Mouse (Mus musculus) stomach, postnatal 0 days (tissue): ENCODE data around the gene Lmbrd1. TPM values are rescaled to one million over a fixed set of nuclear protein-coding genes. Genes with fewer than 3 reads are reported as not detected.
A peak's percentile ranks its signal among the peaks of the same experiment; 100 is the strongest.

Source experiments
- ATAC-seq: fragments of 200-750 bp; cut with Nextera tagmentation; 2 replicates; pipeline ENCODE4 v1.8.0; 2017; ENCODE audit not compliant: low FRiP score, low TSS enrichment
- DNase-seq: peaks from one replicate; pipeline ENCODE4 v3.0.0-alpha.2; 2016; ENCODE audit warnings: low spot score
- H3K27ac ChIP-seq: fragments of 300-500 bp; sonication (generic); replicated peaks from 2 replicates; pipeline ENCODE4 v1.5.1; 2014; ENCODE audit warnings: mild to moderate bottlenecking, control low read depth
- H3K27me3 ChIP-seq: fragments of 300-500 bp; sonication (generic); 2 replicates; pipeline ENCODE4 v1.6.1; 2014; ENCODE audit warnings: low read length; ENCODE audit not compliant: control insufficient read depth, insufficient read depth
- H3K36me3 ChIP-seq: fragments of 300-500 bp; sonication (generic); 2 replicates; pipeline ENCODE4 v1.6.1; 2014; ENCODE audit warnings: low read length, mixed read lengths; ENCODE audit not compliant: control insufficient read depth, insufficient read depth
- H3K4me1 ChIP-seq: fragments of 300-500 bp; sonication (generic); replicated peaks from 2 replicates; pipeline ENCODE4 v1.6.1; 2014; ENCODE audit warnings: antibody characterized with exemption; ENCODE audit not compliant: control insufficient read depth, insufficient read depth
- H3K4me2 ChIP-seq: fragments of 300-500 bp; sonication (generic); replicated peaks from 2 replicates; pipeline ENCODE4 v1.6.1; 2014; ENCODE audit warnings: low read depth, mild to moderate bottlenecking, control low read depth, moderate library complexity
- H3K4me3 ChIP-seq: fragments of 300-500 bp; sonication (generic); 2 replicates; pipeline ENCODE4 v1.5.1; 2014; ENCODE audit warnings: low read depth, low read length, control low read depth
- H3K9ac ChIP-seq: fragments of 300-500 bp; sonication (generic); 2 replicates; pipeline ENCODE4 v1.6.1; 2014; ENCODE audit warnings: mild to moderate bottlenecking, low read length, control low read depth, mixed read lengths
- H3K9me3 ChIP-seq: fragments of 300-500 bp; sonication (generic); 2 replicates; pipeline ENCODE4 v1.6.1; 2016; ENCODE audit warnings: low read length; ENCODE audit not compliant: control insufficient read depth
- CTCF ChIP-seq: IDR thresholded peaks from 2 replicates; pipeline ENCODE4 v1.5.1; 2016; ENCODE audit warnings: antibody characterized with exemption, low read depth, mild to moderate bottlenecking, moderate library complexity
- EP300 ChIP-seq: optimal IDR thresholded peaks from 2 replicates; pipeline ENCODE3; 2016; ENCODE audit warnings: antibody characterized with exemption
- WGBS: fragments of 180-500 bp; shearing (Covaris S2); extraction: QIAGEN DNeasy Blood & Tissue Kit; methylation state at CpG from one replicate; pipeline ENCODE4 v1.1.7; 2014; 5-methylcytosine and 5-hydroxymethylcytosine counted together
- polyA plus RNA-seq: library from polyadenylated mRNA; unstranded; fragments of >200 nt; fragmentation: Nextera tagmentation; extraction: Ambion mirVana; gene quantifications from 2 replicates; pipeline ENCODE4 v1.2.1, GENCODE M21; 2015

Lmbrd1 gene
- polyA plus RNA-seq, 1 experiment from 2014 or later: 35.2 TPM

GRCm38 (mm10) chr1:24683947-24684346 is 5.5 kb downstream of the Lmbrd1 start:
- DNase-seq: peak; percentile 33
- WGBS: 75% methylated on average over 1 of the region's 1 CpGs
- no peaks in the 10 kb centered on the region for H3K9me3 ChIP-seq

GRCm38 (mm10) chr1:24685606-24686005 is 7.2 kb downstream of the Lmbrd1 start:
- Histone ChIP-seq H3K27me3 (no peaks in the 10 kb centered on the region), H3K9me3 (no peaks in the 10 kb centered on the region), H3K4me1 (no peaks in the 10 kb centered on the region), H3K4me2 (no peak overlapping the region), H3K9ac (no peak overlapping the region), H3K27ac (no peak overlapping the region), H3K4me3 (no peak overlapping the region), H3K36me3 (no peaks in the 10 kb centered on the region)
- no peak for TF ChIP-seq CTCF
- no peak for TF ChIP-seq EP300
- ATAC-seq (no peak), DNase-seq (no peak)
- 91% methylated on average over 7 of the region's 7 CpGs for WGBS

More at GRCm38 (mm10) chr1:24683947-24684346, 5.5 kb downstream of the Lmbrd1 start:
- Histone ChIP-seq H3K36me3 (no peaks in the 10 kb centered on the region), H3K4me3 (no peak overlapping the region), H3K4me1 (no peaks in the 10 kb centered on the region), H3K9ac (no peak overlapping the region), H3K27ac (no peak overlapping the region), H3K4me2 (no peak overlapping the region), H3K27me3 (no peaks in the 10 kb centered on the region)
- peak; percentile 96 for ATAC-seq
- no peak for TF ChIP-seq CTCF
- TF ChIP-seq EP300: no peak

GRCm38 (mm10) chr1:24686235-24687021 is 8.0 kb downstream of the Lmbrd1 start:
- 88% methylated on average over 4 of the region's 4 CpGs for whole genome bisulfite sequencing
- no peak overlapping the region for H3K4me2 ChIP-seq
- no peak overlapping the region for H3K27ac ChIP-seq
- no peaks in the 10 kb centered on the region for H3K4me1 ChIP-seq
- TF ChIP-seq CTCF (no peak), EP300 (no peak)
- no peak overlapping the region for H3K9ac ChIP-seq
- H3K4me3 ChIP-seq: no peak overlapping the region
- no peaks in the 10 kb centered on the region for H3K9me3 ChIP-seq
- DNase-seq (no peak), ATAC-seq (no peak)
- no peaks in the 10 kb centered on the region for H3K36me3 ChIP-seq
- no peaks in the 10 kb centered on the region for H3K27me3 ChIP-seq

- H3K9me3 ChIP-seq: no peaks in the 10 kb centered on the region
- H3K36me3 ChIP-seq: no peaks in the 10 kb centered on the region
- no peak overlapping the region for H3K4me3 ChIP-seq
- no peaks in the 10 kb centered on the region for H3K4me1 ChIP-seq
- WGBS: 67% methylated on average over 3 of the region's 3 CpGs
- ATAC-seq (no peak), DNase-seq (no peak)
- H3K9ac ChIP-seq: no peak overlapping the region
- no peaks in the 10 kb centered on the region for H3K27me3 ChIP-seq
- TF ChIP-seq EP300 (no peak), CTCF (no peak)
- H3K4me2 ChIP-seq: no peak overlapping the region
- no peak overlapping the region for H3K27ac ChIP-seq
Observed at GRCm38 (mm10) chr1:24697677-24698076, 19.2 kb downstream of the Lmbrd1 start.

GRCm38 (mm10) chr1:24698146-24698880 is 19.9 kb downstream of the Lmbrd1 start:
- Histone ChIP-seq H3K36me3 (no peaks in the 10 kb centered on the region), H3K9me3 (no peaks in the 10 kb centered on the region), H3K4me1 (no peaks in the 10 kb centered on the region), H3K9ac (no peak overlapping the region), H3K4me3 (no peak overlapping the region), H3K4me2 (no peak overlapping the region), H3K27ac (no peak overlapping the region), H3K27me3 (no peaks in the 10 kb centered on the region)
- no peak for ATAC-seq
- 68% methylated on average over 9 of the region's 9 CpGs for WGBS
- no peak for DNase-seq
- TF ChIP-seq EP300: no peak

DNA sequence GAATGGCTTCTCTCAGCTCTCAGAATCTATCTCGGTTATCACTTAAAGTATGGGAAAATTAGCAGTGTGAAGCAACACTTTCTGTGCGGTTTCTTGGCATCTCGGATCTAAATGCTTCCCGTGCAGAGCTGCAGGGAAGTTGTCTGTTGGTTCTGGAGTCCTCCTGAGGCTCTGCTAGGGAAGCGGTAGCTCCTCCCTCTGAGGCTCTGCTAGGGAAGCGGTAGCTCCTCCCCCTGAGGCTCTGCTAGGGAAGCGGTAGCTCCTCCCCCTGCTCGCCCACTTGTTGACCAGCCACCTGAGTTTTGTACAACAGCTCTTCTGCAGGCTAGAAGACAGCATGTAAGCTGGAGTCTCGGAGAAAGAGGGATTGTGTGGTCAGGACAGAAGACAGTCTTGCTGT is 20.9 kb downstream of the Lmbrd1 start:
- no peak overlapping the region for H3K9ac ChIP-seq
- H3K27ac ChIP-seq: no peak overlapping the region
- no peaks in the 10 kb centered on the region for H3K36me3 ChIP-seq
- no peaks in the 10 kb centered on the region for H3K4me1 ChIP-seq
- no peaks in the 10 kb centered on the region for H3K9me3 ChIP-seq
- TF ChIP-seq EP300 (no peak), CTCF (no peak)
- no peaks in the 10 kb centered on the region for H3K27me3 ChIP-seq
- DNase-seq (peak; percentile 26), ATAC-seq (peak; percentile 53)
- H3K4me2 ChIP-seq: no peak overlapping the region; the same call in 1 of the 2 replicates
- no peak overlapping the region for H3K4me3 ChIP-seq
- WGBS: 24% methylated on average over 9 of the region's 9 CpGs
